Mouse (Mus musculus): Measurements from ENCODE around the gene Ntsr2.
"Not testable (repeated sequence)": the region's sequence is repeated elsewhere in the genome, so short reads cannot be mapped to it uniquely, and the experiment has no call there.

Ntsr2 gene

GRCm38 (mm10) chr12:16648273-16648672 lies 4.9 kb upstream of the Ntsr2 start:
- DNase-seq (ENCODE audit: low read depth, low spot score) = no peak

GRCm38 (mm10) chr12:16649819-16650218 lies 3.4 kb upstream of the Ntsr2 start:
- DNase-seq (ENCODE audit: low read depth, low spot score) = no peak

- no peak for DNase-seq (ENCODE audit: low read depth, low spot score)
These were observed 2.4 kb downstream of the Ntsr2 start for GRCm38 (mm10) chr12:16655604-16656003.

GRCm38 (mm10) chr12:16656906-16657875 lies 4.0 kb downstream of the Ntsr2 start:
- DNase-seq (ENCODE audit: low read depth, low spot score) = no peak

GRCm38 (mm10) chr12:16661459-16661858 lies 8.3 kb downstream of the Ntsr2 start:
- no peak for DNase-seq (ENCODE audit: low read depth, low spot score)

GRCm38 (mm10) chr12:16661936-16662335 lies 8.8 kb downstream of the Ntsr2 start:
- DNase-seq (ENCODE audit: low read depth, low spot score) = no peak

GRCm38 (mm10) chr12:16662955-16663585 lies 9.9 kb downstream of the Ntsr2 start:
- no peak for DNase-seq (ENCODE audit: low read depth, low spot score)

- no peak for DNase-seq (ENCODE audit: low read depth, low spot score)
These were observed 11.8 kb downstream of the Ntsr2 start for GRCm38 (mm10) chr12:16665022-16665421.

GRCm38 (mm10) chr12:16669176-16669575 lies 16.0 kb downstream of the Ntsr2 start:
- DNase-seq (ENCODE audit: low read depth, low spot score) = no peak

- DNase-seq (ENCODE audit: low read depth, low spot score) = no peak
These were observed 19.1 kb downstream of the Ntsr2 start for GRCm38 (mm10) chr12:16672246-16672645.

GRCm38 (mm10) chr12:16690631-16691030 lies 37.4 kb downstream of the Ntsr2 start:
- no peak for DNase-seq (ENCODE audit: low read depth, low spot score)

- DNase-seq (ENCODE audit: low read depth, low spot score) = no peak
These were observed 41.6 kb downstream of the Ntsr2 start for GRCm38 (mm10) chr12:16694783-16695182.

GRCm38 (mm10) chr12:16695252-16695651 lies 42.1 kb downstream of the Ntsr2 start:
- DNase-seq (ENCODE audit: low read depth, low spot score) = not testable (repeated sequence)

- DNase-seq (ENCODE audit: low read depth, low spot score) = no peak
These were observed 43.0 kb downstream of the Ntsr2 start for GRCm38 (mm10) chr12:16696146-16696545.

GRCm38 (mm10) chr12:16698691-16699090 lies 45.5 kb downstream of the Ntsr2 start:
- no peak for DNase-seq (ENCODE audit: low read depth, low spot score)
